Mouse (Mus musculus): ENCODE data around the gene Baiap2l1. TPM values are rescaled to one million over a fixed set of nuclear protein-coding genes. Genes with fewer than 3 reads are reported as not detected.

Gene Baiap2l1
- polyA plus RNA-seq, 1 experiment from 2014 or later = 14.3 TPM

DNA sequence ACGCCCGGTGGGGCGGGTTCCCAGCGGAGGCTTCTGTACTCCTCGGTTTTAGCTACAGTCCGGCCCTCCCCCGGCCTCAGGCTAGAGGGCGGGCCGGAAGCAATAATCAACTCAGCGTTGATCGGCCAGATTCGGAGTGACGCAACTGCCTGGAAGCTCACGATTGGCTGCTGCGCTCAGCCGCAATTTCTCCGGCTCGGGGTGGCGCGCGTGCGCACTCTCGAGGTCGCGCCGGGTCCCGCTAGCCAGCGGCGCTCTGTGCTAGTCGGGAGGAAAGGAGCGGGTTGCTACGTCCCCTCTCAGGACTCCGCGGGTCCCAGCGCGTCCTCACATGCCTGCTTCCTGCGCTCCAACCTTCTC is 134.4 kb downstream of the Baiap2l1 start, which contains the start of gene Tecpr1:
Gene Tecpr1, minus strand, starts transcription at position 113 of the 360 bp plus-strand sequence.
- Histone ChIP-seq H3K9me3 (ENCODE audit: control insufficient read depth, low read depth, low read length) (no peaks in the 10 kb centered on the region), H3K4me2 (replicated peaks; ENCODE audit: low read depth, low read length) (peak within 1 kb of the TSS; percentile 84), H3K27ac (ENCODE audit: low read length) (peak within 1 kb of the TSS; percentile 78; the same call in 1 of the 2 replicates), H3K4me1 (ENCODE audit: control insufficient read depth, insufficient read depth, low read length) (peaks cover 8% of the 10 kb centered on the region; the same call in 1 of the 2 replicates), H3K9ac (replicated peaks; ENCODE audit: low read depth, low read length) (peak within 1 kb of the TSS; percentile 60), H3K27me3 (ENCODE audit: control insufficient read depth, insufficient read depth, low read length) (no peaks in the 10 kb centered on the region), H3K36me3 (ENCODE audit: control insufficient read depth, insufficient read depth, low read length) (no peaks in the 10 kb centered on the region), H3K4me3 (ENCODE audit: low read depth, low read length) (peak within 1 kb of the TSS; percentile 78)
- WGBS = under 1% methylated on average over 36 of the region's 37 CpGs
- peak; percentile 95 for ATAC-seq (ENCODE audit: insufficient number of reproducible peaks, insufficient read depth, low FRiP score, low read depth)

DNA sequence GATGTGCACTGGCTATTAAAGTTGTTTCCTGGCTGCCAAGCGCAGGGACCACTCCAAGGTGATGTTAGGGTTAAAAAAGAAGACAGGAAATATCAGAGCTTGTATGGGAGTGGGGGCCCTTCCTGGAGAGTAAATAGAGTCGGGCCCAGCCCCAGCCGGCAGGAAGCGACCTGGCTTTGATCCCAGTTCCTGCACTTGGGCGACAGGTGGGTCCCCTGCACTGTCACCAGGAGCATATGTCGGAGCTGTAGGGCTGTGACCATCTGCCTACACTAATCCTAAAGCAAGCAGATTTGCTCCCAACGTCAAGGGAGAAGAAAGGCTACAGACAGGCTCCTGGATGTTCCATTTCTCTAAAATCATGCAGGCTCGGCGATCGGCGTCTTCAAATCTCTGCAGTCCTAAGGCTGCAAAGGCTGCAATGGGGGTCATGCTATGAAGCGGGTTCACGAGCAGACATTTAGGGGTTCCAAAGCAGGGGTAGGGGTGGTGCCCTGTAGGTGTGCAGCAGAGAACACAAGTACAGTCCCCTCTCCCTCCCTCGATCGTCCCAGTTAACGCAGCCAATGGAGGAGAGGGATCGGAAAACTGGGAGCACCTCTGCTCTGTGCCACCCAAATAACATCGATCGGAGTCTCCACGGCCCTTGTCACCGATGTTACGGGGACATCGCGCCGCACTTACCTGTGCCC is 135.0 kb downstream of the Baiap2l1 start:
- H3K27ac ChIP-seq (ENCODE audit: low read length) = peak overlapping the region; percentile 67; the same call in 1 of the 2 replicates
- H3K36me3 ChIP-seq (ENCODE audit: control insufficient read depth, insufficient read depth, low read length) = no peaks in the 10 kb centered on the region
- 2% methylated on average over 25 of the region's 25 CpGs for WGBS
- H3K4me2 ChIP-seq (replicated peaks; ENCODE audit: low read depth, low read length) = peak overlapping the region; percentile 84
- peak; percentile 39; the same call in 1 of the 2 replicates for ATAC-seq (ENCODE audit: insufficient number of reproducible peaks, insufficient read depth, low FRiP score, low read depth)
- peak overlapping the region; percentile 78 for H3K4me3 ChIP-seq (ENCODE audit: low read depth, low read length)
- H3K27me3 ChIP-seq (ENCODE audit: control insufficient read depth, insufficient read depth, low read length) = no peaks in the 10 kb centered on the region
- no peaks in the 10 kb centered on the region for H3K9me3 ChIP-seq (ENCODE audit: control insufficient read depth, low read depth, low read length)
- peaks cover 8% of the 10 kb centered on the region; the same call in 1 of the 2 replicates for H3K4me1 ChIP-seq (ENCODE audit: control insufficient read depth, insufficient read depth, low read length)
- H3K9ac ChIP-seq (replicated peaks; ENCODE audit: low read depth, low read length) = peak overlapping the region; percentile 55; the same call in 1 of the 2 replicates

DNA sequence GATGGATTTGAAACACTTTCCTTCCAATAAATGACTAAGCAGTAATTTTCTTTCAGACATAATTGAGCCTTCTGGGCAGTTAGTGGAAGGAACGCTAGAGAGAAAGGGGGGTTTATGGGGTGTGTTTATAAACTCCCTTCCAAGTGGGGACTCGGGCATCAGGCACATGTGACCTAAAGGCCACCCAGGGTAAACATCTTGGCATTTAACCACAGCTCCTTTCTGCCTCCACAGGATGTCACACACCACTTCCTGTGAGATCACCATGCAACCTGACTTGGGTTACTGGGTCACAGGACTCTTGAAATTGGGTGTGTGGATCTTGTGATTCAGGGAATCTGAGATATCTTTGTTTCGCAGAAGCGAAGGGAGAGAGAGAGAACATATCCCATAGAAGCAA is 136.6 kb downstream of the Baiap2l1 start:
- Histone ChIP-seq H3K9ac (replicated peaks; ENCODE audit: low read depth, low read length) (no peak overlapping the region), H3K27me3 (ENCODE audit: control insufficient read depth, insufficient read depth, low read length) (no peaks in the 10 kb centered on the region), H3K4me3 (ENCODE audit: low read depth, low read length) (no peak overlapping the region), H3K36me3 (ENCODE audit: control insufficient read depth, insufficient read depth, low read length) (no peaks in the 10 kb centered on the region), H3K9me3 (ENCODE audit: control insufficient read depth, low read depth, low read length) (no peaks in the 10 kb centered on the region), H3K27ac (ENCODE audit: low read length) (no peak overlapping the region), H3K4me1 (ENCODE audit: control insufficient read depth, insufficient read depth, low read length) (peaks cover 8% of the 10 kb centered on the region; the same call in 1 of the 2 replicates), H3K4me2 (replicated peaks; ENCODE audit: low read depth, low read length) (no peak overlapping the region)
- no peak for ATAC-seq (ENCODE audit: insufficient number of reproducible peaks, insufficient read depth, low FRiP score, low read depth)
- 65% methylated on average over 4 of the region's 4 CpGs for WGBS

DNA sequence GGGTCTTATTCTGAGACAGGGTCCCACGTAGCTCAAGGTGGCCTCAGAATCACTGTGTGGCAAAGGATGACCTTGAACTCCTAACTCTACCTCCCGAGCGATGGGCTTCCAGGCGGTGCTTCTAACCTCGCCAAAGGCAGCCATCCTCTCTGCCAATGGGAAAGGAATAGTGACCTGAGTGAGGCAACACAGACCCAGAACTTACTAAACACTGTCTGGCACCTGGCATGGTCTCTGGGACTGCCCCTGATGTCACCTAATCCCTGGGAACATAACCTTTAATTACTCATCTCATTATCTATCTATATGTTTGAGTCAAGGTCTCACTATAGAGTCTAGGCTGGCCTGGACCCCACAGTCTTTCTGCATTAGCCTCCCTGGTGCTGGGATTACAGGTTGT is 138.0 kb downstream of the Baiap2l1 start:
- Histone ChIP-seq H3K4me2 (replicated peaks; ENCODE audit: low read depth, low read length) (no peak overlapping the region), H3K9ac (replicated peaks; ENCODE audit: low read depth, low read length) (no peak overlapping the region), H3K36me3 (ENCODE audit: control insufficient read depth, insufficient read depth, low read length) (no peaks in the 10 kb centered on the region), H3K27ac (ENCODE audit: low read length) (no peak overlapping the region), H3K9me3 (ENCODE audit: control insufficient read depth, low read depth, low read length) (no peaks in the 10 kb centered on the region), H3K4me3 (ENCODE audit: low read depth, low read length) (no peak overlapping the region), H3K27me3 (ENCODE audit: control insufficient read depth, insufficient read depth, low read length) (no peaks in the 10 kb centered on the region), H3K4me1 (ENCODE audit: control insufficient read depth, insufficient read depth, low read length) (peaks cover 8% of the 10 kb centered on the region; the same call in 1 of the 2 replicates)
- ATAC-seq (ENCODE audit: insufficient number of reproducible peaks, insufficient read depth, low FRiP score, low read depth) = no peak
- WGBS = 79% methylated on average over 5 of the region's 5 CpGs

DNA sequence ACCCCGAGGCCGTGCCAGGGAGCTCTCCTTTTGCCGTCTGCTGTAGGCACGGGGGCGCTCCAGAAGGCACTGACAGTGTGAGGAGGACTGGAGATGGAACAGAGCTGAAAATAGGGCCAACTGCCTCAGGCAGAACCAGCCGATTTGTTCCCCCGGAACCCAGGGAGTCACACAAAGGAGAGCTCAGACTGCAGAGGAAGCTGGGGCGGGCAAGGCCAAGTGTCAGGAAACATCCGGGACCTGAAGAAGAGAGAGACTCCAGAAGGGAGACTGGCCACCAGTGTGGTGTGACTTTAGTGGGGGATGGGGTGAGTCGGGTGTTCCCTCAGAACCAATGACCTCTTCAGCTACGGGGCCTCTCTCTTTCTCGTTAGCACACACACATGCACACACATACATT is 138.6 kb downstream of the Baiap2l1 start:
- Histone ChIP-seq H3K9me3 (ENCODE audit: control insufficient read depth, low read depth, low read length) (no peaks in the 10 kb centered on the region), H3K4me2 (replicated peaks; ENCODE audit: low read depth, low read length) (no peak overlapping the region), H3K4me1 (ENCODE audit: control insufficient read depth, insufficient read depth, low read length) (peaks cover 8% of the 10 kb centered on the region; the same call in 1 of the 2 replicates), H3K9ac (replicated peaks; ENCODE audit: low read depth, low read length) (no peak overlapping the region), H3K27ac (ENCODE audit: low read length) (no peak overlapping the region), H3K27me3 (ENCODE audit: control insufficient read depth, insufficient read depth, low read length) (no peaks in the 10 kb centered on the region), H3K4me3 (ENCODE audit: low read depth, low read length) (no peak overlapping the region), H3K36me3 (ENCODE audit: control insufficient read depth, insufficient read depth, low read length) (no peaks in the 10 kb centered on the region; the same call in 1 of the 2 replicates)
- no peak for ATAC-seq (ENCODE audit: insufficient number of reproducible peaks, insufficient read depth, low FRiP score, low read depth)
- WGBS = 70% methylated on average over 12 of the region's 12 CpGs

DNA sequence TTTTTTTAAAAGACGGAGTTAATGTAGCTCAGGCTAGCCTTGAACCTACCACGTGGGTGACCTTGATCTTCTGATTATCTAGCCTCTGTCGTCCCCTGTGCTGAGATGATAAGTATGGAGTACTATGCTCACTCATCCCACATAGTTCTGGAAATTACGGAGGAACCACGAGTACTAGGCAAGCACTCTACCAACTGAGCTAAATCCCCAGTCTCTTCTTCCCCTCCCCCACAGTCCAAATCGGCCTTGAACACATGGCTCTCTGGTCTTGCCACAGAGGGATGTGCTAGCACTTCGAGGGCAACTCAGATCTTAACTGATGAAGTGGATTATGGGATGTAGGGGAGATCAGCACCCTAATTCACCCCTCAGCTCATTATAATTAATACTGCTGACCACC is 139.9 kb downstream of the Baiap2l1 start:
- H3K4me2 ChIP-seq (replicated peaks; ENCODE audit: low read depth, low read length) = no peak overlapping the region
- 90% methylated on average over 7 of the region's 7 CpGs for WGBS

DNA sequence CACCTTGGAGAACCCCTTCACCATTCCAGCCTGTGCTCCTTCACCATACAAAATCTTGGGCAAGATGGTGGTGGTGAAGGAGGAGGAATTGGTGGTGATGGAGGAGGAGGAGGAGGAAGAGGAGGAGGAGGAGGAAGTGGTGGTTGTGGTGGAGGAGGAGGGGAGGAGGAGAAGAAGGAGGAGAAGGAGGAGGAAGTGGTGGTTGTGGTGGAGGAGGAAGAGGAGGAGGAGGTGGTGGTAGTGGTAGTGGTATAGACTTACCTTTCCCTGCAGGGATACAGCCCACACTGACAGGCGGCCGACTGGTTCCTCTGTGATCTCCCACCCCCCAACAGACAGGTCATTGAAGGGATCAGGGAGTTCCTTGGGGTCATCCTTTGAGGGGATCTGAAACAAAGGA is 141.9 kb downstream of the Baiap2l1 start:
- H3K9me3 ChIP-seq (ENCODE audit: control insufficient read depth, low read depth, low read length) = no peaks in the 10 kb centered on the region
- H3K4me1 ChIP-seq (ENCODE audit: control insufficient read depth, insufficient read depth, low read length) = no peaks in the 10 kb centered on the region
- H3K27ac ChIP-seq (ENCODE audit: low read length) = no peak overlapping the region
- no peak overlapping the region for H3K4me3 ChIP-seq (ENCODE audit: low read depth, low read length)
- H3K27me3 ChIP-seq (ENCODE audit: control insufficient read depth, insufficient read depth, low read length) = no peaks in the 10 kb centered on the region
- WGBS = 76% methylated on average over 2 of the region's 2 CpGs
- no peak for ATAC-seq (ENCODE audit: insufficient number of reproducible peaks, insufficient read depth, low FRiP score, low read depth)
- H3K36me3 ChIP-seq (ENCODE audit: control insufficient read depth, insufficient read depth, low read length) = peaks cover 11% of the 10 kb centered on the region
- no peak overlapping the region for H3K4me2 ChIP-seq (replicated peaks; ENCODE audit: low read depth, low read length)
- H3K9ac ChIP-seq (replicated peaks; ENCODE audit: low read depth, low read length) = no peak overlapping the region

More for the DNA sequence above, 139.9 kb downstream of the Baiap2l1 start:
- peaks cover 8% of the 10 kb centered on the region; the same call in 1 of the 2 replicates for H3K4me1 ChIP-seq (ENCODE audit: control insufficient read depth, insufficient read depth, low read length)
- ATAC-seq (ENCODE audit: insufficient number of reproducible peaks, insufficient read depth, low FRiP score, low read depth) = no peak
- peaks cover 3% of the 10 kb centered on the region; the same call in 1 of the 2 replicates for H3K36me3 ChIP-seq (ENCODE audit: control insufficient read depth, insufficient read depth, low read length)
- no peaks in the 10 kb centered on the region for H3K9me3 ChIP-seq (ENCODE audit: control insufficient read depth, low read depth, low read length)
- H3K27ac ChIP-seq (ENCODE audit: low read length) = no peak overlapping the region
- H3K27me3 ChIP-seq (ENCODE audit: control insufficient read depth, insufficient read depth, low read length) = no peaks in the 10 kb centered on the region
- H3K9ac ChIP-seq (replicated peaks; ENCODE audit: low read depth, low read length) = no peak overlapping the region
- no peak overlapping the region for H3K4me3 ChIP-seq (ENCODE audit: low read depth, low read length)

Measured in stomach, embryonic 14.5 days (tissue).